Mouse (Mus musculus) c-Kit-positive CD71-positive TER-119-negative erythroid progenitor cells, embryonic 14.5 days (primary cell): ENCODE measurements around the gene Rwdd2b.

ENCODE experiments used
- DNase-seq: peaks from one replicate; pipeline ENCODE4 v3.0.0-alpha.2; 2013; ENCODE audit warnings: low read depth

The Rwdd2b gene

GRCm38 (mm10) chr16:87440184-87440686, at the start of gene Rwdd2b:
TSS of gene Rwdd2b (minus strand) at chr16:87440573.
- peak; percentile 94 for DNase-seq

GRCm38 (mm10) chr16:87488605-87489004, 48.2 kb upstream of the Rwdd2b start:
- DNase-seq: no peak

- no peak for DNase-seq
These were observed 46.4 kb upstream of the Rwdd2b start for GRCm38 (mm10) chr16:87486739-87487138.

GRCm38 (mm10) chr16:87484367-87484766, 44.0 kb upstream of the Rwdd2b start:
- no peak for DNase-seq

- no peak for DNase-seq
These were observed 30.2 kb upstream of the Rwdd2b start for GRCm38 (mm10) chr16:87470579-87470978.

GRCm38 (mm10) chr16:87458752-87459151, 18.4 kb upstream of the Rwdd2b start:
- no peak for DNase-seq

- DNase-seq: no peak
These were observed 14.8 kb upstream of the Rwdd2b start for GRCm38 (mm10) chr16:87455180-87455611.

DNA sequence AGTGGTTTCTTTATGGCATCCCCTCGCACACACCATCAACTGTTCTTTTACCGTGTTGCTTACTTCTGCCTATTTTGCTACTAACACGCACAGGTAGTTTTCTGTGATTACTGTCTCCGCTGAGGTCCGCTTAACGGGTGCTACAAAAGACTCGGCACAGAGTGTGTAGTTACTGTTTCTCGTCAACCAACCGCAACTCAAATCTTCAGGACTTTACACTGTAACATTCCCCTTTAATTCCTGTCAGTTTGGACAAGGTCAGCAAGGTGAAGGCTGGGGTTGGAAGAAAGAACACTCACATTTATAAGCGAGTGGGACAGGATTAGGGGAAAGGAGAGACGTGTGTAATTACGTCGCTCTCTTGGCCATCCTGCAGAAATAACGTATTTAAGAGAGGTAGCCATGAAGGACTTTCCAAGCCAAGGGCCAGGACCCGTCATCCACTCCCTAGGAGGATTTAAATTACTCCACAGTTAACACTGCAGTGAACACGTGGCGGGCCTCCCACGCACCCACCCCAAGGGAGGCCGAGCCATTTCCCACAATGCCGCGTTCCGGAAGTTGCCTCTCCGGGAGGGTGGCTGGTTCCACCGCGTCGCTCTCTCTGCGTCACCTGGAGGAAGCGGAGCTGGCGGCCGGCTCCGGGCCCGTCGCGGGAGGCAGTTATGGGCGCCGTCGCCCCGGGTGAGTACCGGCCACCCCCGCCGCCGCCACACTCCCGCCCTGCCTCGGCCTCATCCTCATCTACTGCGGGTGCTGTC, 14.2 kb upstream of the Rwdd2b start, which contains the start of gene Usp16:
Gene Usp16, plus strand, starts transcription at position 285 of the 761 bp plus-strand sequence.
- peak; percentile 86 for DNase-seq

DNA sequence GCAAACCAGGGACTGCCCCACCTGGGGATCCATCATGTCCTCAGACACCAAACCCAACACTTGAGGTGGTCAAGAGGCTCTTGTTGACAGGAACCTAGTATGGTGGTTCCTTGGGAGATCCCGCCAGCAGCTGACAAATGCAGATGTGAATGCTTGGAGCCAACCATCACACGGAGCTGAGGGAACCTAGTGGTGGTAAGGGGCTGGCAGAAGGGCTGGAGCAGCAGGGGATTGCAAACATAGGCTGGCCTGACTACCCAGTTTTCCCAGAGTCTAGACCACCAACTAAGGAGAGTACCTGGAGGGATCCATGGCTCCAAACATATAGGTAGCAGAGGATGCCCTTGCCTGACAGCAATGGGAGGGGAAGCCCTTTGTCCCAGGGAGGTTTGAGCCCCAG, 12.9 kb upstream of the Rwdd2b start:
- no peak for DNase-seq

DNA sequence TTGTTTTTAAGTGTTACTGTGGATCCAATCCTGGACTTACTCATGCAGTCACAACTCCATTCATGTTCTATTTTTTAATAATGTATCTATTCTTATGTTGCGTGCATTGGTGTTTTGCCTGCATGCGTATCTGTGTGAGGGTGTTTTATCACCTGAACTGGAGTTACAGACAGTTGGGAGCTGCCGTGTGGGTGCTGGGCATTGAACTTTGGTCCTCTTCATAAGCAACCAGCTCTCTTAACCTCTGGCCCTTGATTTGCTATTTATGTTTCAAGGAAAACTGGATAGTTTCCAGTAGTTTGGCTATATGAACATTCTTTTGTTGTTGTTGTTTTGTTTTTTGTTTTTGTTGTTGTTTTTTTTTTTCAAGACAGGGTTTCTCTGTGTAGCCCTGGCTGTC, 5.2 kb upstream of the Rwdd2b start:
- DNase-seq: no peak

DNA sequence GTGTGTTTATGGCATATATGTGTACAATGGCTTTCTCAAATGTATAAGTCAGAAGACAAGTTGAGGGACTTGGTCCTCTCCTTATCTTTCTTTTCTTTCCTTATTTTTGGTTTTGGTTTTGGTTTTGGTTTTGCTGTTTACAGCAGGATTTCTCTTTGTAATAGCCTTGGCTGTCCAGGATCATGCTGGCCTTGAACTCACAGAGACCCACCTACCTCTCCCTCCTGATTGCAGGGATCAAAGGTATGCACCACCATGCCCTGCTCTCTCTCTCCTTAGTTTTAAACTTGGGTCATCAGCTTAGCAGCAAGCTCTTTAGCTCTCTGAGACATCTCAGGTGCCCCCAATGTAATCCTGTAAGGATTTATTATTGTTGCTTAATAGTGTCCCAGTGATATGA, 4.7 kb upstream of the Rwdd2b start:
- no peak for DNase-seq

GRCm38 (mm10) chr16:87444071-87444470, 3.7 kb upstream of the Rwdd2b start:
- no peak for DNase-seq

GRCm38 (mm10) chr16:87443245-87443644, 2.9 kb upstream of the Rwdd2b start:
- no peak for DNase-seq

- DNase-seq: no peak
These were observed 1.9 kb upstream of the Rwdd2b start for GRCm38 (mm10) chr16:87442291-87442690.

GRCm38 (mm10) chr16:87441089-87441488, 716 bp upstream of the Rwdd2b start:
- DNase-seq: no peak

DNA sequence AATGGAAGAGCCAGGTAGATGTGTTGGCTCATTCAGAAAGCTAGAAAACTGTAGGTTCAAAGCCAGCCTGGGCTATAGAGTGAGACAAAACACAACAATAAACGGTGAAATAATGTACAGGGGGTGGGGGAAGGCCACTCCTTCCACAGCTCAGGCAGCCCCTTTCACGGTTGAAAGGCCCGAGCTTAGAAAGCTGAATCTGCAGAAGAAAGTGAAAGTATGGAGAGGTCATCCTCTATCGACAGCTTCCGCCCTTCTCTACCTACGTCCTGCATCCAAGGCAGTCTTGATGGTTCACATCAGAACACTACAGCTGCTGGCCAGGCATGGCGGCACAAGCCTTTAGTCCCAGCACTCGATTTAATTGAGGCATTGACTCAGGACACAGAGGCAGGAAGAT, 1.7 kb downstream of the Rwdd2b start:
- no peak for DNase-seq

DNA sequence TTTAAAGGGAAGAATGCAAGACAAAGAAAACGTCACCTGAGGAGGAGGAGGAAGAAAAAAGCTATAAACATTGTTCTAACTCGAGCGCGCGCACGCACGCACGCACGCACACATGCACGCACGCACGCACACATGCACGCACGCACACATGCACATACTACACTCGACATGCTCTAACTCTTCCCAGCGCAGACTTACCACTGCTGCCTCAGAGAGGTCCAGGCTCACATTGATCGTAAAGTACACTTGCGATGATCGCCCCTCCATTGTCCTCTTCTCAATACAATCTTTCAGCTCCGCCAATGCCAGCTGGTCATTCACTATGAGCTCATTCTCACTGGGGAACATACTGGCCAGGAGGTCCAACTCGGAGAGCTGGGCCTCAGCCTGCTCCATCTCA, 3.3 kb downstream of the Rwdd2b start:
- DNase-seq: no peak

DNA sequence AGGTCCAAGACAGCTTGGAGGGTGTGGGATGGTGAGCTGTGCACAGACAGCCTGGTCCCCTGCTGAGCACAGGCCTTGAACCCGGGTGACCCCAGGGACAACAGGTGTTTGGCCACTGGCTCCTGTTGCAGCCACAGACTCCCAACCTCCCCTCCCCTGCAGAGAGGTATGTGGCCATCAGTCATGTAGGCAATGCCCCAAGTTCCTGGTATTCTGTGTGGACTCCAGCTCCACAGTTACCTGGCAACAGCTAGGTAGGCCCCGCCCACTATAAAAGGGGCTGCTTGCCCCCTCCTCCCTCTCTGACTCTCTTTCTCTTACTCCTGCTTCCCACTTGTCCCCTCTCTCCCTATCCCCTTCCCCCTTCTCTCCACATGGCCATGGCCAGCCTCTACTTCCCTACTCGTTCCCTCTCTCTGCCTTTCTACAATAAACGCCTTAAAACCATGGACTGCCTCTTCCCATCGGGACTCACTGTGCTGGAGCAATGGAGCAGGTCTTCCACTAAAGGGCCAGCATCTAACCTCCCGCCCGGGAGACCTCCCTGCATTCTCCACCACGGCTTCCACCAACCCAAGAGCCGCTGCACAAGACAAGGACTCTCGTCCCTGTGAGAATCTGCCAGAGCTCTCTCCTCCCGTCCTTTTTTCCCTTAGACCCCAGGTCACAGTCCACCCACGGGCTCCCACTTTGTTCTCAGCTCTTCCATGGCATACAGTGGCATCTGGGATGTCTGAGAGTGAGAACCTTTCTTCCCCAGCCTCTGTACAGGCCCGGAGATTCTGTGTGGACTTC, 4.8 kb downstream of the Rwdd2b start:
- no peak for DNase-seq

- no peak for DNase-seq
These were observed 5.4 kb downstream of the Rwdd2b start for GRCm38 (mm10) chr16:87434946-87435345.

- no peak for DNase-seq
These were observed 6.1 kb downstream of the Rwdd2b start for GRCm38 (mm10) chr16:87434266-87434665.

- peak; percentile 98 for DNase-seq
These were observed 8.1 kb downstream of the Rwdd2b start, which contains the start of gene Ltn1 for GRCm38 (mm10) chr16:87432033-87432814. TSS of gene Ltn1 (minus strand) at chr16:87432612.

- no peak for DNase-seq
These were observed 12.9 kb downstream of the Rwdd2b start for GRCm38 (mm10) chr16:87427516-87427915.
